Mouse (Mus musculus) intestine, embryonic 16.5 days (tissue): ENCODE data around the gene Ddo. TPM values are rescaled to one million over a fixed set of nuclear protein-coding genes. Genes with fewer than 3 reads are reported as not detected.

Source experiments
- ATAC-seq: fragments of 200-750 bp; cut with Nextera tagmentation; 2 replicates; pipeline ENCODE4 v1.8.0; 2017; ENCODE audit warnings: moderate TSS enrichment, moderate library complexity
- H3K27ac ChIP-seq: fragments of 300-500 bp; sonication (generic); 2 replicates; pipeline ENCODE4 v1.5.1; 2014; ENCODE audit warnings: mild to moderate bottlenecking, low read length
- H3K27me3 ChIP-seq: fragments of 300-500 bp; sonication (generic); replicated peaks from 2 replicates; pipeline ENCODE4 v1.6.1; 2014; ENCODE audit warnings: low read length, control low read depth, mixed read lengths; ENCODE audit not compliant: control insufficient read depth, insufficient read depth
- H3K36me3 ChIP-seq: fragments of 300-500 bp; sonication (generic); 2 replicates; pipeline ENCODE4 v1.6.1; 2014; ENCODE audit warnings: low read length, control low read depth; ENCODE audit not compliant: control insufficient read depth, insufficient read depth
- H3K4me1 ChIP-seq: fragments of 300-500 bp; sonication (generic); 2 replicates; pipeline ENCODE4 v1.6.1; 2014; ENCODE audit warnings: low read length, control low read depth, mixed read lengths; ENCODE audit not compliant: control insufficient read depth, insufficient read depth
- H3K4me2 ChIP-seq: fragments of 300-500 bp; sonication (generic); 2 replicates; pipeline ENCODE4 v1.6.1; 2014; ENCODE audit warnings: low read depth, low read length, control low read depth
- H3K4me3 ChIP-seq: fragments of 300-500 bp; sonication (generic); 2 replicates; pipeline ENCODE4 v1.5.1; 2014; ENCODE audit warnings: mild to moderate bottlenecking, low read length
- H3K9ac ChIP-seq: fragments of 300-500 bp; sonication (generic); 2 replicates; pipeline ENCODE4 v1.6.1; 2014; ENCODE audit warnings: low read depth, low read length
- H3K9me3 ChIP-seq: fragments of 300-500 bp; sonication (generic); 2 replicates; pipeline ENCODE4 v1.6.1; 2016; ENCODE audit warnings: low read length, control low read depth; ENCODE audit not compliant: control insufficient read depth
- WGBS: fragments of 180-500 bp; shearing (Covaris S2); extraction: QIAGEN DNeasy Blood & Tissue Kit; methylation state at CpG from one replicate; pipeline ENCODE4 v1.1.7; 2014; 5-methylcytosine and 5-hydroxymethylcytosine counted together
- polyA plus RNA-seq: library from polyadenylated mRNA; unstranded; fragments of >200 nt; fragmentation: Nextera tagmentation; extraction: Ambion mirVana; gene quantifications from 2 replicates; pipeline ENCODE4 v1.2.1, GENCODE M21; 2015

Ddo gene
- 0.45 and 0.72 TPM in 2 replicates for polyA plus RNA-seq

- Histone ChIP-seq H3K9ac (no peak within 1 kb of the TSS), H3K4me2 (no peak within 1 kb of the TSS), H3K27ac (no peak within 1 kb of the TSS), H3K27me3 (no peaks in the 10 kb centered on the region), H3K4me3 (no peak within 1 kb of the TSS), H3K36me3 (no peaks in the 10 kb centered on the region), H3K4me1 (peaks cover 9% of the 10 kb centered on the region; the same call in 1 of the 2 replicates), H3K9me3 (no peaks in the 10 kb centered on the region)
- peak; percentile 44; the same call in 1 of the 2 replicates for ATAC-seq
- WGBS = 25% methylated on average over 8 of the region's 8 CpGs
These were observed at the start of gene Ddo for GRCm38 (mm10) chr10:40629656-40630311. Ddo (plus strand) TSS chr10:40630011.

DNA sequence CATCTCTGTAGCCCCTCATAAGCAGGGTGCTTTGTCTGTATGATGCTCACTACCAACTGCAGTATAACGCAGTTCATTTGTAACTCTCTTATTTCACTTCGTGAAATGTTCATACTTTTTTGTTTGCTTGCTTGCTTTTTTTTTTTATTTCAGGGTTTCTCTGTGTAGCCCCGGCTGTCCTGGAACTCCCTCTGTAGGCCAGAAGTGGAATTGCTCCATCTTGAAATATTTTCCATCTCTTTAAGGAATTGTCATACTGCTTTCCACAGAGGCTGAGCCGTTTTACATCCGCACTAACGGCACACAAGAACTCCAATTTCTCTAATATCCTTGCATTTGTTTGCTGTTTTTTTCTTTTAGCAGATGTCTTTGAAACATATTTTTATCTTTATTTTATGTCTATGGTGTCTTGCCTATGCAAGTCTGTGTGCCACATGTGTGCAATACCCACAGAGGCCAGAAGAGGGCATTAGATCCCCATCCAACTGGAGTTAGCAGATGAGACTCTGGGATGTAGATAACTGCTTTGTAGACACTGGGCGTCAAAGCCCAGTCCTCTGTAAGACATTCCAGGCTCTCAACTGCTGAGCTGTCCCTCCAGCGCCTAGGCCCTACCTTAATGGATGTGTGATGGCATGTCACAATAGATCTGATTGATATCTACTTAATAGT lies 46.1 kb upstream of the Ddo start:
- Histone ChIP-seq H3K4me1 (no peaks in the 10 kb centered on the region), H3K27ac (no peak overlapping the region), H3K9ac (no peak overlapping the region), H3K4me2 (no peak overlapping the region), H3K36me3 (no peaks in the 10 kb centered on the region), H3K9me3 (no peaks in the 10 kb centered on the region), H3K4me3 (no peak overlapping the region), H3K27me3 (no peaks in the 10 kb centered on the region)
- WGBS = 73% methylated on average over 8 of the region's 8 CpGs
- no peak for ATAC-seq

- H3K27ac ChIP-seq = no peak overlapping the region
- H3K4me2 ChIP-seq = no peak overlapping the region
- no peaks in the 10 kb centered on the region for H3K4me1 ChIP-seq
- 64% methylated on average over 7 of the region's 7 CpGs for WGBS
- H3K27me3 ChIP-seq = no peaks in the 10 kb centered on the region
- no peak for ATAC-seq
- no peak overlapping the region for H3K9ac ChIP-seq
- H3K36me3 ChIP-seq = no peaks in the 10 kb centered on the region
- no peak overlapping the region for H3K4me3 ChIP-seq
- no peaks in the 10 kb centered on the region for H3K9me3 ChIP-seq
These were observed 37.6 kb upstream of the Ddo start for GRCm38 (mm10) chr10:40592186-40592585.

- 89% methylated on average over 3 of the region's 3 CpGs for WGBS
- Histone ChIP-seq H3K9me3 (no peaks in the 10 kb centered on the region), H3K27me3 (no peaks in the 10 kb centered on the region), H3K9ac (no peak overlapping the region), H3K36me3 (no peaks in the 10 kb centered on the region), H3K4me1 (no peaks in the 10 kb centered on the region), H3K4me3 (no peak overlapping the region), H3K27ac (no peak overlapping the region), H3K4me2 (no peak overlapping the region)
- ATAC-seq = no peak
These were observed 32.6 kb upstream of the Ddo start for GRCm38 (mm10) chr10:40597177-40597576.

DNA sequence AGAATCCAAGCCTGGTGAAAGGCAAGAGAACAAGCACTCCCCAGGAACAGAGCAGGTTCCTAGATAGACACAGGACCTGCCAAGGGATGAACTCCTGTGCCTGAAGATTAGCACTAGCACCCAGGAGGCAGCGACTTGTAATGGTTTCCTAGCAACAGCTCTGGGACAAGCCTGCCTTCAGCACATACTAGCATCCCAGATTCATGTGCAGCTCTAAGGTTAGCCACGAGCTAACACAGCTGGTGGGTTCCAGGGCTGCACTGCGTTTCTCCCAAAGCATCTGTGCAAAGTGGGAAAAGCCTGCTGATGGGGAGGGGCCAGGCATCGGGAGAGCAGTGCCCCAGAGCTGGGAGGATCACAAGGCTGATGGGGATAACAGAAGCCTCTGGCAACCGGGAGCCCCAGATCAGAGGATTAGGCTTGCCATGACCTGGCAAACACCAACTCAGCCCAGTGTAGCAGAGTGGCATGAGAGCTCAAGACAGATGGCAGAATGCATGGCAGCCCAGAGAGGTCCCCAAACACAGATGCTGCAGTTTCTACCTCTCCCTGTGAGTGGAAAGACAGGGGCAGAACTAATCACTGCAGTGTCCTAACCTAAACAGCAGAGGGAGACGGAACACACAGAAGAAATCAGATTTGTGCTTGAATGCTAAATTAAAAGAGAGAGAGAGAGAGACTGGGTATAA lies 25.0 kb upstream of the Ddo start:
- no peak for ATAC-seq

GRCm38 (mm10) chr10:40617973-40618372 lies 11.8 kb upstream of the Ddo start:
- ATAC-seq = no peak

More for the DNA sequence above, 25.0 kb upstream of the Ddo start:
- H3K9me3 ChIP-seq = no peaks in the 10 kb centered on the region; the same call in 1 of the 2 replicates
- no peak overlapping the region for H3K4me2 ChIP-seq
- 67% methylated on average over 6 of the region's 6 CpGs for WGBS
- H3K27ac ChIP-seq = no peak overlapping the region
- H3K4me3 ChIP-seq = no peak overlapping the region
- H3K9ac ChIP-seq = no peak overlapping the region
- no peaks in the 10 kb centered on the region for H3K4me1 ChIP-seq
- no peaks in the 10 kb centered on the region for H3K27me3 ChIP-seq
- H3K36me3 ChIP-seq = no peaks in the 10 kb centered on the region

DNA sequence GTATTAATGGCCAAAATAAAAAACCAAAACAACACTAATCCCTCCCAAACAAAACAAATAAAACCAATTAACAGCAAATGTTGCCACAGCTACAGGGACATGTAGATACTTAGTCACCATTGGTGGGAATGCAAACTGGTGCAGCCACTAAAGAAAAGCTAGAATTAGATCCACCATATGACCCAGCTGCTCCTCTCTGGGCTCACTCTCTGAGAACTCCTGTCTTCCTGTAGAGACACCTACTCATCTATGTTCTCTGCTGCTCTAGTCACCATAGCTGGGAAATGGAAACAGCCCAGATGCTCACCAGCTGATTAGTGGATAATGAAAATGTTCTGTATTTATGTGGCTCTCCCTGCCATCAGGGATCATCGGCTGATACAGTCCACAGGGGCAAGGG lies 10.1 kb upstream of the Ddo start:
- no peaks in the 10 kb centered on the region for H3K27me3 ChIP-seq
- ATAC-seq = no peak
- no peak overlapping the region for H3K4me3 ChIP-seq
- no peak overlapping the region for H3K27ac ChIP-seq
- H3K9ac ChIP-seq = no peak overlapping the region
- 81% methylated on average over 1 of the region's 1 CpGs for WGBS
- no peaks in the 10 kb centered on the region for H3K9me3 ChIP-seq
- H3K4me1 ChIP-seq = no peaks in the 10 kb centered on the region
- no peak overlapping the region for H3K4me2 ChIP-seq
- H3K36me3 ChIP-seq = no peaks in the 10 kb centered on the region

More at GRCm38 (mm10) chr10:40617973-40618372, 11.8 kb upstream of the Ddo start:
- H3K9ac ChIP-seq = no peak overlapping the region
- H3K4me1 ChIP-seq = no peaks in the 10 kb centered on the region
- no peak overlapping the region for H3K4me2 ChIP-seq
- H3K27ac ChIP-seq = no peak overlapping the region
- no peaks in the 10 kb centered on the region for H3K9me3 ChIP-seq
- no peak overlapping the region for H3K4me3 ChIP-seq
- no peaks in the 10 kb centered on the region for H3K27me3 ChIP-seq
- no peaks in the 10 kb centered on the region for H3K36me3 ChIP-seq

- H3K4me1 ChIP-seq = peaks cover 9% of the 10 kb centered on the region; the same call in 1 of the 2 replicates
- no peaks in the 10 kb centered on the region for H3K36me3 ChIP-seq
- H3K9me3 ChIP-seq = no peaks in the 10 kb centered on the region
- 78% methylated on average over 7 of the region's 7 CpGs for WGBS
- no peak overlapping the region for H3K27ac ChIP-seq
- no peak overlapping the region for H3K4me2 ChIP-seq
- no peak overlapping the region for H3K9ac ChIP-seq
- no peaks in the 10 kb centered on the region for H3K27me3 ChIP-seq
- ATAC-seq = no peak
- H3K4me3 ChIP-seq = no peak overlapping the region
These were observed 671 bp upstream of the Ddo start for GRCm38 (mm10) chr10:40629140-40629539.

- Histone ChIP-seq H3K4me1 (peaks cover 9% of the 10 kb centered on the region; the same call in 1 of the 2 replicates), H3K36me3 (no peaks in the 10 kb centered on the region), H3K4me3 (no peak overlapping the region), H3K9ac (no peak overlapping the region), H3K27me3 (no peaks in the 10 kb centered on the region), H3K27ac (no peak overlapping the region), H3K9me3 (no peaks in the 10 kb centered on the region), H3K4me2 (no peak overlapping the region)
- WGBS = 67% methylated on average over 5 of the region's 5 CpGs
- no peak for ATAC-seq
These were observed 646 bp downstream of the Ddo start for GRCm38 (mm10) chr10:40630457-40630856.
